Mouse (Mus musculus) lung, embryonic 16.5 days (tissue): ENCODE data around the gene Stub1. TPM values are rescaled to one million over a fixed set of nuclear protein-coding genes. Genes with fewer than 3 reads are reported as not detected.

Experiments
- ATAC-seq: fragments of 200-750 bp; cut with Nextera tagmentation; 2 replicates; pipeline ENCODE4 v1.8.0; 2017; ENCODE audit warnings: low read depth, mild to moderate bottlenecking, moderate library complexity
- H3K27ac ChIP-seq: fragments of 300-500 bp; sonication (generic); 2 replicates; pipeline ENCODE4 v1.5.1; 2014; ENCODE audit warnings: mild to moderate bottlenecking, control low read depth, low read length
- H3K27me3 ChIP-seq: fragments of 300-500 bp; sonication (generic); 2 replicates; pipeline ENCODE4 v1.6.1; 2014; ENCODE audit warnings: low read depth, low read length, mixed read lengths; ENCODE audit not compliant: control insufficient read depth, insufficient read depth
- H3K36me3 ChIP-seq: fragments of 300-500 bp; sonication (generic); 2 replicates; pipeline ENCODE4 v1.6.1; 2014; ENCODE audit warnings: low read length; ENCODE audit not compliant: control insufficient read depth, insufficient read depth
- H3K4me1 ChIP-seq: fragments of 300-500 bp; sonication (generic); replicated peaks from 2 replicates; pipeline ENCODE4 v1.6.1; 2014; ENCODE audit warnings: low read length, mixed read lengths; ENCODE audit not compliant: control insufficient read depth, insufficient read depth
- H3K4me2 ChIP-seq: fragments of 300-500 bp; sonication (generic); 2 replicates; pipeline ENCODE4 v1.6.1; 2014; ENCODE audit warnings: low read depth, low read length, control low read depth
- H3K4me3 ChIP-seq: fragments of 300-500 bp; sonication (generic); 2 replicates; pipeline ENCODE4 v1.5.1; 2014; ENCODE audit warnings: mild to moderate bottlenecking, low read length, control low read depth
- H3K9ac ChIP-seq: fragments of 300-500 bp; sonication (generic); 2 replicates; pipeline ENCODE4 v1.6.1; 2014; ENCODE audit warnings: low read length, control low read depth
- H3K9me3 ChIP-seq: fragments of 300-500 bp; sonication (generic); 2 replicates; pipeline ENCODE4 v1.6.1; 2016; ENCODE audit warnings: low read length; ENCODE audit not compliant: control insufficient read depth
- WGBS: fragments of 180-500 bp; shearing (Covaris S2); extraction: QIAGEN DNeasy Blood & Tissue Kit; methylation state at CpG from one replicate; pipeline ENCODE4 v1.1.7; 2014; 5-methylcytosine and 5-hydroxymethylcytosine counted together
- polyA plus RNA-seq: library from polyadenylated mRNA; unstranded; fragments of >200 nt; fragmentation: Nextera tagmentation; extraction: Ambion mirVana; gene quantifications from 2 replicates; pipeline ENCODE4 v1.2.1, GENCODE M21; 2015

Gene Stub1
- polyA plus RNA-seq, 1 experiment from 2014 or later, result 316 TPM

GRCm38 (mm10) chr17:25877741-25878610 lies 44.8 kb upstream of the Stub1 start:
- Histone ChIP-seq H3K9me3 (no peaks in the 10 kb centered on the region), H3K36me3 (peaks cover 9% of the 10 kb centered on the region; the same call in 1 of the 2 replicates), H3K27ac (no peak overlapping the region), H3K27me3 (no peaks in the 10 kb centered on the region), H3K9ac (no peak overlapping the region), H3K4me3 (no peak overlapping the region), H3K4me1 (peaks cover 19% of the 10 kb centered on the region), H3K4me2 (no peak overlapping the region)
- WGBS, result 92% methylated on average over 32 of the region's 32 CpGs
- no peak for ATAC-seq

DNA sequence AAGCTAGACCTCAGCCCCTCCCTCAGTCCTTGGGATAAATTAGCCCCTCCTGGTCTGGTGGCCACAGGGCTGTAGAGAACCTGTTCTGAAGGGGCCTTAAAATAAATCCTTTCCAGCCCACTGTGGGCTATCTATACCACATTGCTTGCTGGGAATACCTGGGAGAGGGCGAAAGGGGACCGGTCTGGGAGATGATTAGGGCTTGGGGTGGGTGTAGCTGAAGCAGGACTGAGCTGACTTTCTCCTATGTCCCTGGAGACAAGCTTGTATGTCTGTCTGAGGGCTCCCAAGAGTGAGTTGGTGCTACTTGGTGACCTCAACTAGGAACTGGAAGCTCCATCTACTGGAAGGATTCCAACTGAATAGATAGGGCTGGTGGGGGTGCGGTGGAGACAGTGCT lies 43.8 kb upstream of the Stub1 start:
- peaks cover 2% of the 10 kb centered on the region; the same call in 1 of the 2 replicates for H3K36me3 ChIP-seq
- no peaks in the 10 kb centered on the region for H3K9me3 ChIP-seq
- H3K4me2 ChIP-seq, result no peak overlapping the region
- WGBS, result 85% methylated on average over 3 of the region's 3 CpGs
- no peak overlapping the region for H3K4me3 ChIP-seq
- no peak overlapping the region for H3K27ac ChIP-seq
- peaks cover 19% of the 10 kb centered on the region for H3K4me1 ChIP-seq
- no peaks in the 10 kb centered on the region for H3K27me3 ChIP-seq
- H3K9ac ChIP-seq, result no peak overlapping the region
- ATAC-seq, result no peak

GRCm38 (mm10) chr17:25876347-25876915 lies 43.2 kb upstream of the Stub1 start:
- H3K27ac ChIP-seq, result no peak overlapping the region

DNA sequence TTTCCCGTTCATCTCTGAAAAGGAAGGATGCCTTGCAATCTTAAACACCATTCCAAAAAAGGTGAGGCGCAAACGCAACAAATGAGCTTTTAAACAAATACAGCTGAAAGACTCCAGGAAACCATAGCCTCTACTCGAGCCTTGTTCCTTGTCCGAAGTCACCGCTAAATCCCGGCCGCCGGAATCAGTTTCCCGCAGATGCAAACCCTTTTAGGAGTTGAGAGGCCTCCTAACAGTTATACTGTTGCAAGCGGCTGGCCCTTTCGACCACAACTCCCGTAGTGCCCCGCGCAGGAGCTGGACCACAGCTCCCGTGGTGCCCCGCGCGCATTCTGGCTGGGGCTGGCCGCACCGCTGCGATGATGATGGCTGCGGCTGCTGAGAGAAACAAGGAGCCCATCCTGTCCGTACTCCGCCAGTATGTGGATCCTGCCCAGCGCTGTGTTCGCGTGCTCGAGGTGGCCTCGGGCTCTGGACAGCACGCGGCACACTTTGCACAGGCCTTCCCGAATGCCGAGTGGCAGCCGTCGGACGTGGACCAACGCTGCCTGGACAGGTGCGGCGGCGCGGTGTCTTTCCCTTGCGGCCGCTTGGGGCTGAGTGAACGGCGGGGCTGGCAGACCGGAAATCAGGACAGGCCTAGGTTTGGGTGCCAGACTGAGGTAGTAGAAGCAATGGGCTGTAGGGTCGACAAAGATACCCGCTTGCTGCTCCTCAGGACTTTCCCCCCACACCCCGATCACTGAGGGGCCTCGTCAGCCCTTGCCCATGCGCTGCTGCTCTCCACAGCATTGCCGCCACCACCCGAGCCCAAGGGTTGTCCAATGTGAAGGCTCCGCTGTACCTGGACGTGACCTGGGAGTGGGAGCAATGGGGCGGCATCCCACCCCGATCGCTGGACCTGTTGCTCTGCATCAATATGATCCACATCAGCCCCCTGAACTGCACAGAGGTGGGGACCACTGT lies 42.2 kb upstream of the Stub1 start:
- Histone ChIP-seq H3K27ac (peak overlapping the region; percentile 92), H3K4me3 (peak overlapping the region; percentile 87), H3K9me3 (no peaks in the 10 kb centered on the region), H3K27me3 (no peaks in the 10 kb centered on the region), H3K36me3 (peaks cover 2% of the 10 kb centered on the region; the same call in 1 of the 2 replicates), H3K9ac (peak overlapping the region; percentile 85), H3K4me1 (peaks cover 19% of the 10 kb centered on the region), H3K4me2 (peak overlapping the region; percentile 91)
- under 1% methylated on average over 59 of the region's 59 CpGs for whole genome bisulfite sequencing
- ATAC-seq, result peak; percentile 95

More at GRCm38 (mm10) chr17:25876347-25876915, 43.2 kb upstream of the Stub1 start:
- H3K9me3 ChIP-seq, result no peaks in the 10 kb centered on the region
- 56% methylated on average over 10 of the region's 10 CpGs for WGBS
- H3K4me2 ChIP-seq, result peak overlapping the region; percentile 91
- peaks cover 19% of the 10 kb centered on the region for H3K4me1 ChIP-seq
- peak overlapping the region; percentile 85 for H3K9ac ChIP-seq
- H3K4me3 ChIP-seq, result peak overlapping the region; percentile 87
- H3K36me3 ChIP-seq, result peaks cover 2% of the 10 kb centered on the region; the same call in 1 of the 2 replicates
- no peak for ATAC-seq
- no peaks in the 10 kb centered on the region for H3K27me3 ChIP-seq

DNA sequence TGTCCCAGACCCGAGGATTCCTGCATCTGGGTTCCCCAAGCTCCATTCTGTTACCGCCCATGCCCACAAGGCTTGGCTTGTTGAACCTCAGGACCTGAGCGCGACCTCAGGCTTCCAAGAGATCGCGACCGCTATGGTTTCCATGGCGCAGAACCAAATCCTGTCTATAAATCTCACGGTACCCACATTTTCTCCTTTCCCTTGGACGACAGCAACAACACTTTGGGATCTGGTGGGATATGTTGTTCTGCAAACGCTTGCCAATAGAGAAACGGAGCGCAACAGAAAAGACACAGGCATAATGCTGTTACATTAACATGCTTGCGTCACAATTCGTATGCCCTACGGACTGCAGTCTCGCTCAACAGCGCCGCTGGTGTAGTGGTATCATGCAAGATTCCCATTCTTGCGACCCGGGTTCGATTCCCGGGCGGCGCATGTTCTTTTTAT lies 41.5 kb upstream of the Stub1 start, which contains the start of gene Mettl26:
Gene Mettl26 (plus strand): TSS at position 354 of the 450 bp plus-strand sequence.
- Histone ChIP-seq H3K9me3 (no peaks in the 10 kb centered on the region), H3K27ac (peak within 1 kb of the TSS; percentile 92), H3K4me1 (peaks cover 19% of the 10 kb centered on the region), H3K4me3 (peak within 1 kb of the TSS; percentile 87), H3K27me3 (no peaks in the 10 kb centered on the region), H3K4me2 (peak within 1 kb of the TSS; percentile 91), H3K9ac (peak within 1 kb of the TSS; percentile 85), H3K36me3 (peaks cover 2% of the 10 kb centered on the region; the same call in 1 of the 2 replicates)
- peak; percentile 85 for ATAC-seq
- under 1% methylated on average over 25 of the region's 25 CpGs for WGBS

GRCm38 (mm10) chr17:25874148-25874720 lies 41.0 kb upstream of the Stub1 start:
- no peak for ATAC-seq
- H3K4me2 ChIP-seq, result peak overlapping the region; percentile 91
- H3K36me3 ChIP-seq, result no peaks in the 10 kb centered on the region; the same call in 1 of the 2 replicates
- H3K4me3 ChIP-seq, result peak overlapping the region; percentile 87
- 4% methylated on average over 14 of the region's 14 CpGs for WGBS
- peaks cover 19% of the 10 kb centered on the region for H3K4me1 ChIP-seq
- peak overlapping the region; percentile 85 for H3K9ac ChIP-seq
- no peaks in the 10 kb centered on the region for H3K27me3 ChIP-seq
- peak overlapping the region; percentile 92 for H3K27ac ChIP-seq
- no peaks in the 10 kb centered on the region for H3K9me3 ChIP-seq

DNA sequence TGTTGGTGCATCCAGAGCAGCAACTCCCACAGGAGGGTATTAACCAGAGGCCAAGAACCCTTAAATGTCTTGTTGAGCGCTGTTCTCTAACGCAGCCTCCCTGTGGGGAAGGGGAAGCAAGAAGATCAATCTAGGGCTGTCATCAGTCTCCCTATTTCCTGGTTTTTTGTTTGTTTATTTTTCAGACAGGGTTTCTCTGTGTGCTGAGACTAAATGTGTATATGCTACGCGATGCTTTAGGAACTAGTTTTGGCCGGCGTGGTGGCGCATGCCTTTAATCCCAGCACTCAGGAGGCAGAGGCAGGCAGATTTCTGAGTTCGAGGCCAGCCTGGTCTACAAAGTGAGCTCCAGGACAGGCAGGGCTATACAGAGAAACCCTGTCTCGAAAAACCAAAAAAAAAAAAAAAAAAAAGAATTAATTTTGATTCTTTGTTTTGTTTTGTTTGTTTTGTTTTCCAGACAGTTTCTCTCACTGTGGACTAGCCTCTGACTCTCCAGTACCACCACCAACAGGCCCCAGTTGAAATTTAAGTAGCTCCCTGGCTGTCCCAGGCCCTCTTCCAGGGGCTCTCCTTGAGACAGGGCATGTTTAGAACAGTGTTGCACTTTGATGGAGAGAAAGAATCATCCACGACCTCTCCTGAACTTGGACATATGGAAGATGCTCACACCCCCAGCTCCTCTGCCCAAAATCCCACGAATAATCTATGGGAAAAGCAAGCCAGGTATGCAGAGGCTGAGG lies 40.4 kb upstream of the Stub1 start:
- no peaks in the 10 kb centered on the region; the same call in 1 of the 2 replicates for H3K36me3 ChIP-seq
- H3K9me3 ChIP-seq, result no peaks in the 10 kb centered on the region
- peak overlapping the region; percentile 91 for H3K4me2 ChIP-seq
- 68% methylated on average over 11 of the region's 11 CpGs for WGBS
- no peak overlapping the region for H3K27ac ChIP-seq
- peak overlapping the region; percentile 85; the same call in 1 of the 2 replicates for H3K9ac ChIP-seq
- H3K4me1 ChIP-seq, result peaks cover 24% of the 10 kb centered on the region
- H3K27me3 ChIP-seq, result no peaks in the 10 kb centered on the region
- H3K4me3 ChIP-seq, result peak overlapping the region; percentile 87; the same call in 1 of the 2 replicates
- ATAC-seq, result no peak

DNA sequence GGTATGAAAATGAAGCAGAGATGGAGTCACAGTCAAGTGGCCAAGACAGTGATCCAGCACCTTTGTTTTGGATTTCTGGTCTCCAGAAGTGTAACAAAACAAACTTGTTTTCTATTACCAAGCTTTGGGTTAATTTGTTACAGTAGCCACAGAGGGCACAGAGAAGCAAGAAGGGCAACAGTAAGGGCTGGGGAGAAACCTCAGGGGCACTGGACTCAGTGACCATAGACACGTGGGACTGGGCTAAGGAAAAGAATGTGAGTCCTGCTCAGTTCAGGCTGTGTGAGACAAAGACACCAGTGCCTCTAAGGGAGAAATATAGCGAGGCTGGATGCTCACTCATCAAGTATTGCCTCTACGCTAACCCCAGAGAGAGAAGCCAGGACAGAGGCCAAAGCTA lies 39.5 kb upstream of the Stub1 start:
- no peak for ATAC-seq
- H3K9ac ChIP-seq, result no peak overlapping the region
- peaks cover 24% of the 10 kb centered on the region for H3K4me1 ChIP-seq
- WGBS, result 83% methylated on average over 3 of the region's 3 CpGs
- no peaks in the 10 kb centered on the region for H3K27me3 ChIP-seq
- no peak overlapping the region for H3K4me3 ChIP-seq
- no peak overlapping the region for H3K27ac ChIP-seq
- no peaks in the 10 kb centered on the region for H3K9me3 ChIP-seq
- H3K4me2 ChIP-seq, result no peak overlapping the region
- no peaks in the 10 kb centered on the region for H3K36me3 ChIP-seq
